Mouse (Mus musculus) megakaryocyte, embryonic 14.5 days (primary cell): ENCODE measurements at regions not wholly inside any gene's neighbourhood (a gene's known extent, or its start where the extent isn't known, plus 50 kb on each side); places are given as distances from the start of the nearest gene placed in this dataset.

ENCODE experiments used
- H3K27me3 ChIP-seq: replicated peaks from 2 replicates; pipeline ENCODE3; 2012; ENCODE audit warnings: inconsistent platforms
- H3K36me3 ChIP-seq: replicated peaks from 2 replicates; pipeline ENCODE3; 2012; ENCODE audit warnings: low read length, inconsistent platforms, mixed read lengths
- H3K4me1 ChIP-seq: 2 replicates; pipeline ENCODE4 v1.6.1; 2012; ENCODE audit warnings: inconsistent platforms
- H3K4me3 ChIP-seq: replicated peaks from 2 replicates; pipeline ENCODE3; 2012; ENCODE audit warnings: moderate library complexity, mild to moderate bottlenecking, inconsistent platforms
- H3K9me3 ChIP-seq: 2 replicates; pipeline ENCODE4 v1.6.1; 2012; ENCODE audit warnings: inconsistent platforms
- FLI1 ChIP-seq: IDR thresholded peaks from 2 replicates; pipeline ENCODE4 v1.6.1; 2012; ENCODE audit warnings: low read length, inconsistent platforms, mixed read lengths
- GATA1 ChIP-seq: IDR thresholded peaks from 3 replicates; pipeline ENCODE4 v1.6.1; 2012; ENCODE audit warnings: mixed read lengths, low read length, inconsistent platforms, borderline replicate concordance

DNA sequence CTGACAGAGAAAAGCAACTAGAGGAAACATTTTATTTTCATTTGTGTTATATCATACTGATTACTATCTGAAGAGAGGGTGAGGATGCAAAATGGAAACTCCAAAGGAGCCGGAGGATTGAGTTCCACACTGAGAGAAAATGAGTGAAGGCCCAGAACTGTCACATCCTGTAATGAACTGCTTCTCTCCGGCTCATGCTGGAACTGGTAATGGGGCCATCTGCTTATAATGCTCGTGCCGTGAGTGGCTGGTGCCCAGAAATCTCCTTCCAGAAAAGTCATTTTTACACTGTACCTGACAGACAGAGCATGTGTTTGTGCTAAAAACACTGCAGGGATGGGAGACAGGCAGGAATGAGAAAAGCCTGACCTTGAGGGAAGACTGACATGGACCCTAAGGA, 483.5 kb upstream of the Pkdcc start:
- H3K4me1 ChIP-seq: no peaks in the 10 kb centered on the region
- H3K36me3 ChIP-seq: no peaks in the 10 kb centered on the region
- TF ChIP-seq GATA1 (no peak), FLI1 (no peak)
- H3K27me3 ChIP-seq: no peaks in the 10 kb centered on the region
- H3K9me3 ChIP-seq: peaks cover 4% of the 10 kb centered on the region; the same call in 1 of the 2 replicates
- H3K4me3 ChIP-seq: no peak overlapping the region

- Histone ChIP-seq H3K27me3 (no peaks in the 10 kb centered on the region), H3K36me3 (no peaks in the 10 kb centered on the region), H3K9me3 (peaks cover 12% of the 10 kb centered on the region), H3K4me1 (no peaks in the 10 kb centered on the region), H3K4me3 (no peak overlapping the region)
- TF ChIP-seq GATA1 (no peak), FLI1 (no peak)
Measured at GRCm38 (mm10) chr17:82742445-82742844, 472.6 kb upstream of the Pkdcc start.

DNA sequence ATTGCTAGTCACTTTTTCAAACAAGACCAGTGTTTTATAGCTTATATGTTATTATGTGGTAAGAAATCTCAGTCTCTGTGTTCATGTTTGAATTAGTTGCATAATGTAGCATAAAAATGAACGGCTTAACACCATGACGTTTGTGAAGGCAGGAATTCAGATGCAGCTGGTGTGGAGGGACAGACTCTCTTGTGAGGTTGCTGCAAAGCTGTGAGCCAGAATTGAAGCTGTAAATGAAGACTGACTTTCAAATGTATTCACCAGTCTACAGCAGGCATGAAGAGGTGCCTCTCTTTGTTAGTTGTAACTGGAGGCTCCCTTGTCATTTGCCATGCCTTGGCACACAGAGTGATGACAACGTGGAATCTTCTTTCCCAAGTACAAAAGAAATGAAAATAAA, 457.7 kb upstream of the Pkdcc start:
- Histone ChIP-seq H3K4me1 (no peaks in the 10 kb centered on the region), H3K36me3 (no peaks in the 10 kb centered on the region), H3K27me3 (no peaks in the 10 kb centered on the region), H3K4me3 (no peak overlapping the region), H3K9me3 (peaks cover 16% of the 10 kb centered on the region)
- TF ChIP-seq GATA1 (no peak), FLI1 (no peak)

DNA sequence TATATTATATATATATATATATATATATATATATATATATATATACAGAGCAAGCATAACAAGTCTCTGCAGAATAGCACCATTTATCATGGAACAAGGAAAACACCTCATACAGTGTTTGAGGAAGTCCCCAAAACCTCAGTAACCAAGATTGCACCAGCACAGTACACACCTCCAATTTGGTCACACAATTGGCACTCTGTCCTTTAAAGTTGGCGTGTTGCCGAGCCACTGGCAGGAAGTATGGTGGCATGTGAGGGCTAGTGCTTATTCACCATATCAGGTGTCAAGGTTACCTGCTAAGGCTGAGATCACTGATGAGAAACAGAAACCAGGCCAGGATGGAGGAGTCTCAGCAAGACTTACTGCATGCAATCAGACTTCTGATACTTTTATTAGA, 436.0 kb upstream of the Pkdcc start:
- TF ChIP-seq GATA1 (no peak), FLI1 (no peak)

DNA sequence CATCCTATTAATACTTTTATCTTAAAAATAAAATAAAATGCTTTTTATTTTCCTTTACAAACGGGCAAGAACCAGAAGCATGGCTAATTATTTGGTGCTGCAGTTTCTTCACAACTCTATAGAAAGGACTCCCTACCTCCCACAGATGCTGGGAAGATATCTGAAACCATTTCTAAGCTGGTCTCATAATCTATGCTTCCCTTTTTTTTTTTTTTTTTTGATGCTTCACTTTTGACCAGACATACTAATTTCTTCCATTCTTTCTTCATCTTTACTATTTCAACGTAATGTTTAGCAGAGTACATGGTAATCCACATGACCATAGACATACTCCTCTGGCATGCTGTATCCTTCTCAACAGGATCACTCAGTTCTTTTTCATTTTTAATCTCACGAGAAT, 393.0 kb upstream of the Pkdcc start:
- no peaks in the 10 kb centered on the region for H3K4me1 ChIP-seq
- TF ChIP-seq FLI1: no peak
- no peak for TF ChIP-seq GATA1

More for the DNA sequence above, 436.0 kb upstream of the Pkdcc start:
- Histone ChIP-seq H3K9me3 (0 out of 2 replicates have a peak, but pooled peaks cover 6% of the 10 kb centered on the region), H3K36me3 (no peaks in the 10 kb centered on the region), H3K4me1 (no peaks in the 10 kb centered on the region), H3K27me3 (no peaks in the 10 kb centered on the region), H3K4me3 (no peak overlapping the region)

DNA sequence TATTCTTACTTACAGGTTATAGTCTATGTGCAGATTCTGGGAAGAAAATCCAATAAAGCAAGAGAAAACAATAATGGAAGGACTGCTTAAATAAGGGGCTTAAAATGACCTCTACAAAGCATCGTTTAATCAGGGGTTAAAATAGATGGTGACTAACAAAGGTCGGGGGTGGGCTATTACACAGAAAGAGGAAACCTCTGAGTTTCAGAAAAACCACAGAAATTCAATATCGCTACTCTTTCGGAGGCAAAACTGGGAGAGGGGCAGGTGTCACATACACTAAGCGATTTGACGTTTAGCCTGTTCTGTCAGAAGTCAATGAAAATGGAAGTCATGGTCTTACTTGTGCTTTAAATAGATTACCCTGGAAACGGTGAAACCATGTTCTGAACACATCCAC, 391.0 kb upstream of the Pkdcc start:
- no peaks in the 10 kb centered on the region for H3K36me3 ChIP-seq
- no peak for TF ChIP-seq GATA1
- TF ChIP-seq FLI1: no peak
- no peaks in the 10 kb centered on the region for H3K27me3 ChIP-seq
- peaks cover 8% of the 10 kb centered on the region; the same call in 1 of the 2 replicates for H3K9me3 ChIP-seq
- no peak overlapping the region for H3K4me3 ChIP-seq
- H3K4me1 ChIP-seq: no peaks in the 10 kb centered on the region

More for the DNA sequence above, 393.0 kb upstream of the Pkdcc start:
- no peaks in the 10 kb centered on the region for H3K36me3 ChIP-seq
- H3K9me3 ChIP-seq: 0 out of 2 replicates have a peak, but pooled peaks cover 4% of the 10 kb centered on the region
- no peaks in the 10 kb centered on the region for H3K27me3 ChIP-seq
- no peak overlapping the region for H3K4me3 ChIP-seq

- TF ChIP-seq GATA1: no peak
- no peak for TF ChIP-seq FLI1
- Histone ChIP-seq H3K4me3 (no peak overlapping the region), H3K9me3 (peaks cover 8% of the 10 kb centered on the region; the same call in 1 of the 2 replicates), H3K36me3 (no peaks in the 10 kb centered on the region), H3K4me1 (no peaks in the 10 kb centered on the region), H3K27me3 (no peaks in the 10 kb centered on the region)
Measured at GRCm38 (mm10) chr17:82824619-82825018, 390.5 kb upstream of the Pkdcc start.

- TF ChIP-seq FLI1: no peak
- TF ChIP-seq GATA1: no peak
- Histone ChIP-seq H3K4me3 (no peak overlapping the region), H3K36me3 (no peaks in the 10 kb centered on the region), H3K4me1 (no peaks in the 10 kb centered on the region), H3K27me3 (no peaks in the 10 kb centered on the region), H3K9me3 (peaks cover 4% of the 10 kb centered on the region; the same call in 1 of the 2 replicates)
Measured at GRCm38 (mm10) chr17:82827170-82827569, 387.9 kb upstream of the Pkdcc start.

DNA sequence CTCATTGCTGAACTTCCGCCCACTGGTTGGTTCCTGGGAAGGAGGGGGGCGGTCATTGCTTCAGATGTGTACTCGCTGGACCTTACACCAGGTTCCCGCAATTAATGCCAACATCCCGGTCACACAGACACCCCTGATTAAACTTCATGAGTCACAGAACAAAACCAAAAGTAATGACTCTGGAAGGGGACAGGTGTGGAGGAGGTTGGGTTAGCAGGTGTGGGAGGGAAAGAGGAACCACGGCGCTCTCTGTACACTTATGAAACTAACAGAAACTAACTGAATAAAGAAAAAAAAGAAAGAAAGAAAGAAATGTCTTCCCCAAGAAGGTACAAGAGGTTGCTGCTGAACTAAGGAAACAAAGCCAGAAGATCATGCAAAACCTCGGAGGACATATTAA, 387.3 kb upstream of the Pkdcc start:
- no peaks in the 10 kb centered on the region for H3K36me3 ChIP-seq
- no peaks in the 10 kb centered on the region for H3K4me1 ChIP-seq
- H3K9me3 ChIP-seq: peaks cover 4% of the 10 kb centered on the region; the same call in 1 of the 2 replicates
- no peaks in the 10 kb centered on the region for H3K27me3 ChIP-seq
- no peak overlapping the region for H3K4me3 ChIP-seq
- TF ChIP-seq GATA1 (no peak), FLI1 (no peak)

GRCm38 (mm10) chr17:82828434-82828997, 386.6 kb upstream of the Pkdcc start:
- no peak for TF ChIP-seq GATA1
- no peak for TF ChIP-seq FLI1
- H3K36me3 ChIP-seq: no peaks in the 10 kb centered on the region
- H3K4me1 ChIP-seq: no peaks in the 10 kb centered on the region
- H3K27me3 ChIP-seq: no peaks in the 10 kb centered on the region
- H3K4me3 ChIP-seq: no peak overlapping the region
- peaks cover 4% of the 10 kb centered on the region; the same call in 1 of the 2 replicates for H3K9me3 ChIP-seq
